Mouse (Mus musculus): ENCODE results near the gene Kctd20. TPM values are rescaled to one million over a fixed set of nuclear protein-coding genes. Genes with fewer than 3 reads are reported as not detected.
"Not testable (repeated sequence)": the region's sequence is repeated elsewhere in the genome, so short reads cannot be mapped to it uniquely, and the experiment has no call there.

The Kctd20 gene
- polyA plus RNA-seq, 1 experiment from 2014 or later = 85.0 TPM

DNA sequence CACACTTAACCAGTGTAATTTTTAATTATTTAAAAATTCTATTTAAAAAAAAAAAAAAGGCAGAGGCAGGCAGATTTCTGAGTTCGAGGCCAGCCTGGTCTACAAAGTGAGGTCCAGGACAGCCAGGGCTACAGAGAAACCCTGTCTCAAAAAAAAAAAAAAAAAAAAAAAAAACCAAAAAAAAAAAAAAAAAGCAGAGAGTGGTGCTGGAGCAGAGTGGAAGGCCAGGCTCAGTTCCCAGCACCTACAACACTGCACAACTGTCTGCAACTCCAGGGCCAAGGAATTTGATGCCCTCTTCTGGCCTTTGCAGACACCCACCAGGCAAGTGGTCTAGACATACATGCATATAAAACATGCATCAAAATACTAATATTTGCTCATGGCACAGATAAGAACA is 41.3 kb downstream of the Kctd20 start:
- H3K36me3 ChIP-seq = peaks cover 59% of the 10 kb centered on the region
- H3K4me3 ChIP-seq; H3K9me3 ChIP-seq; H3K9ac ChIP-seq; H3K4me1 ChIP-seq (replicated peaks); ATAC-seq (ENCODE audit: low FRiP score, low read depth); H3K4me2 ChIP-seq; H3K27me3 ChIP-seq; H3K27ac ChIP-seq (replicated peaks): not testable (repeated sequence)
- 100% methylated on average over 1 of the region's 1 CpGs for WGBS

DNA sequence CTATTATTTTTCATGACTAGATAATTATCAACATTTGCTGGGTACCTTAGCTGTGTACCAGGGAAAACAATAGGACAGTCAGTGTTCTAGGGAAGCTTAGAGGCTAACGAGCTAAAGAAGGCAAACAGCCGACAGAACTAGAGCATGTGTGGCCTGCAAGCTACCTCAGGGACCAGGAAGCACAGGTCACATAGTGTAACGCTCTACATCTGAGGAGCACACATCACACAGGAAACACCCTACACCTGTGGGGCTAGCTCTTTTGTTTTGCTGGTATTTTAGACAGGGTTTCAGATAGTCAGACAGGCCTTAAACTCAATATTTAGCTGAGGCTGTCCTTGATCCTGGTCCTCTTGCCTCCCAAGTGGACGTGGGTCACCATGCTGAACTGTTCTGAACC is 42.9 kb downstream of the Kctd20 start:
- no peaks in the 10 kb centered on the region for H3K27me3 ChIP-seq
- no peak overlapping the region for H3K9ac ChIP-seq
- no peaks in the 10 kb centered on the region for H3K4me1 ChIP-seq (replicated peaks)
- H3K36me3 ChIP-seq = peaks cover 61% of the 10 kb centered on the region
- no peak for ATAC-seq (ENCODE audit: low FRiP score, low read depth)
- no peak overlapping the region for H3K27ac ChIP-seq (replicated peaks)
- WGBS = 93% methylated on average over 4 of the region's 4 CpGs
- H3K4me3 ChIP-seq = no peak overlapping the region
- H3K4me2 ChIP-seq = no peak overlapping the region
- H3K9me3 ChIP-seq = no peaks in the 10 kb centered on the region

- peaks cover 42% of the 10 kb centered on the region for H3K36me3 ChIP-seq
- H3K4me3 ChIP-seq = no peak overlapping the region
- WGBS = 93% methylated on average over 6 of the region's 6 CpGs
These were observed 48.7 kb downstream of the Kctd20 start for GRCm38 (mm10) chr17:29000465-29000864.

DNA sequence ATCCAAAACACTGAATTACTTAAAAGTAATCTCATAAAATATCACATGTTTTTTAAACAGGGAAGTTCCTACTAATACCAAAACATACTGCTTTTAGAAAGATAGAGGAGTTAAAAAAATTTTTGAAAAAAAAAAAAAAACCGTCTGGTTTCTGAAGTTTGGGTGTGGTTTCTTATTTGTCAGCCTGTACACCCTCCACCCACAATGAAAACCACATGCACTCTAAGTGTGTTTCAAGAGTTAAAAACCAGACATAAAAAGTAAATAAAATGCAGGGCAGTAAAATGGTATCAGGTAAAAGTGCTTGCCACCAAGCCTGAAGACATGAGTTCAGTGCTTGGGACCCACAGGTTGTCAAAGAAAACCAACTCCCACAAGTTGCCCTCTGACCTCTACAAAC is 52.0 kb downstream of the Kctd20 start:
- H3K9me3 ChIP-seq = no peaks in the 10 kb centered on the region
- H3K4me3 ChIP-seq = no peak overlapping the region
- H3K27ac ChIP-seq (replicated peaks) = no peak overlapping the region
- no peaks in the 10 kb centered on the region for H3K27me3 ChIP-seq
- no peak overlapping the region for H3K9ac ChIP-seq
- H3K36me3 ChIP-seq = peaks cover 19% of the 10 kb centered on the region
- peaks cover 27% of the 10 kb centered on the region for H3K4me1 ChIP-seq (replicated peaks)
- ATAC-seq (ENCODE audit: low FRiP score, low read depth) = no peak
- 84% methylated on average over 1 of the region's 1 CpGs for WGBS
- H3K4me2 ChIP-seq = no peak overlapping the region

More at GRCm38 (mm10) chr17:29000465-29000864, 48.7 kb downstream of the Kctd20 start:
- no peaks in the 10 kb centered on the region for H3K9me3 ChIP-seq
- ATAC-seq (ENCODE audit: low FRiP score, low read depth) = no peak
- H3K27ac ChIP-seq (replicated peaks) = no peak overlapping the region
- no peak overlapping the region for H3K9ac ChIP-seq
- peaks cover 7% of the 10 kb centered on the region for H3K4me1 ChIP-seq (replicated peaks)
- H3K4me2 ChIP-seq = no peak overlapping the region
- H3K27me3 ChIP-seq = no peaks in the 10 kb centered on the region

DNA sequence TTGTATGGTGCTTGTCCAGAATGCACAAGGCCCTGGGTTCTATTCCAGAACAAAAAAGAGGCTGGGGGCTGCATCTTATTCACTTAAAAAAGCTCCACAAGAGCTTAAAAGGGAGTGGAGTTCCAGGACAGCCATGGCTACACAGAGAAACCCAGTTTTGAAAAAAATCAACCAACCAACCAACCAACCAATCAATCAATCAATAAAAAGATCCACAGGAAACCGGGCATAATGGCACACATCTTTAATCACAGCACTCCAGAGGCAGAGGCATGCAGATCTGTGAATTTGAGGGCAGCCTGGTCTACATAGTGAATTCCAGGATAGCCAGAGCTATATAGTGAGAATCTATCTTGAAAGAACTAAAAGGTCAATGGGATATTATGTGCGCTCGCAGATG is 53.3 kb downstream of the Kctd20 start:
- Histone ChIP-seq H3K4me3 (no peak overlapping the region), H3K9me3 (no peaks in the 10 kb centered on the region), H3K27me3 (no peaks in the 10 kb centered on the region), H3K4me2 (peak overlapping the region; percentile 19; the same call in 1 of the 2 replicates), H3K36me3 (peaks cover 9% of the 10 kb centered on the region), H3K27ac (replicated peaks) (no peak overlapping the region), H3K4me1 (replicated peaks) (peaks cover 27% of the 10 kb centered on the region), H3K9ac (no peak overlapping the region)
- 87% methylated on average over 3 of the region's 3 CpGs for WGBS
- ATAC-seq (ENCODE audit: low FRiP score, low read depth) = no peak

GRCm38 (mm10) chr17:29006812-29007211 is 55.1 kb downstream of the Kctd20 start:
- peak overlapping the region; percentile 97 for H3K4me3 ChIP-seq
- no peaks in the 10 kb centered on the region for H3K27me3 ChIP-seq
- WGBS = 8% methylated on average over 7 of the region's 7 CpGs
- peak overlapping the region; percentile 83 for H3K4me2 ChIP-seq
- H3K9ac ChIP-seq = peak overlapping the region; percentile 93
- peaks cover 27% of the 10 kb centered on the region for H3K4me1 ChIP-seq (replicated peaks)
- no peaks in the 10 kb centered on the region for H3K36me3 ChIP-seq
- no peak for ATAC-seq (ENCODE audit: low FRiP score, low read depth)
- no peaks in the 10 kb centered on the region for H3K9me3 ChIP-seq
- H3K27ac ChIP-seq (replicated peaks) = peak overlapping the region; percentile 86

DNA sequence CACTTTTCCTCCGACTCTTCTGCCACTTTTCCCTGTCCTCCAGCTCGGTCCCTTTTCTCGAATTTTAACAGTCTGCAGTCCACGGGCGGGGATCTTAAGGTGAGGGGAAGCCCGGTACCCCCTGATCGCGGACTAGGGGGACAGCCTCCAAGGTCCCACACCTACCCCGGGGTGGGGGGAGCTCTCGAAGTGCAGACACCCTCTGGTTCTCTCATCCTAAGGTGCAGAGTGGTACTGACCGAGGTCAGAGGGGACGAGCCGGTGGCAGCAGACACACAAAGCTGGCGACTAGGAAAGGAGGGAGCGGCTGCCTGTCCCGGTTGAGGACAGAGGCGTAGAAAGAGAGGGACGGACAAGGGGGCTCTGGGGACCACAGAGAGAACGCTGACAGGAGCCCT is 55.5 kb downstream of the Kctd20 start:
- Histone ChIP-seq H3K4me2 (peak overlapping the region; percentile 83), H3K27ac (replicated peaks) (peak overlapping the region; percentile 86), H3K9ac (peak overlapping the region; percentile 93), H3K9me3 (no peaks in the 10 kb centered on the region), H3K4me1 (replicated peaks) (peaks cover 27% of the 10 kb centered on the region), H3K4me3 (peak overlapping the region; percentile 97), H3K27me3 (no peaks in the 10 kb centered on the region), H3K36me3 (no peaks in the 10 kb centered on the region)
- ATAC-seq (ENCODE audit: low FRiP score, low read depth) = no peak; the same call in none of the 2 replicates
- WGBS = 0% methylated on average over 19 of the region's 19 CpGs

DNA sequence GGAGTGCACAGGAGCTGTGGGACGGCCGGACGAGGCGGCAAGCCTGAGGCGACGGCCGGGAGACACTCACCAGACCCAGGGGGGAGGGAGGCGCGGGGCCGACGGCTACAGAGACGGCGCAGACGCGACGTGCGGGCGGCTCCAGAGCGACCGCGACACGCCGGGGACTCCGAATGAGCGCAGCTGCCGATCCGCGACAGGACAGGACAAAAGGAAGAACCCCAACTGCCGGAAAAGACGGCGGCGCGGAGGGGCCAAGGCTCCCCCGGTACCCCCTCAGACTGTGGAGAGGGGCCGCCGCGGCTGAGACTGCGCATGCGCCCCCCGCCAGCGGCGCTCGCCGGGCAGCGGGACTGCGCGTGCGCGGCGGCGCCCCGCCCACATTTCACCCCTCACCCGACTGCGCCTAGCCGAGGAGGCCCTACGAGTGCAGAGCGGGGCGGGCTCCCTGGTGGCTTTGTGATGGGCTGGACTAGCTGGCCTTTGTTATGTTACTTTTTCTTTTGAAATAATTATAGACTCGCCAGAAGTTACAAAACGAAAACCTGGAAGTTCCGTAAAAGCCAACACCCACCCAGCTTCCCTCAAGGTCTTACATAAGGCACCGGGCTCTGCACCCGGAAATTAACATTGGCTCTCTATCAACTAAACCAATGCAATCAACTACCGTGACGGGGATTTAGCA is 56.0 kb downstream of the Kctd20 start, which contains the start of gene Stk38:
Gene Stk38, minus strand, starts transcription at position 355 of the 685 bp plus-strand sequence.
- WGBS = under 1% methylated on average over 52 of the region's 65 CpGs
- H3K4me1 ChIP-seq (replicated peaks) = peaks cover 27% of the 10 kb centered on the region

DNA sequence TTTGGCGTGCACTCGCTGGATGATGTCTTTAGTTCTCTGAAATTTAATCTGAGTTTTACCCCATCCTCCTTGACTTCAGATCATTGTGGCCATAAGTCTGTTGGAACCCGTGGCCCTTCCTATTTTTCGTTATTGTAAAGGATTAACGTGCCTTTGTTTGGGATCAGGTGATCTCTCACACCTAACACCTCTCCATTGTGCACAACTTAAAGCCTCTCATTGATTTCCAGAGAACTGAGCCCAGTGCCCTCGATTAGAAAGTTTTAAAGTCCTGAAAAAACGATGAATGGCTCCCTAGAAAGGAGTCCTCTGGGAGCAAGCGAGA is 56.5 kb downstream of the Kctd20 start:
- Histone ChIP-seq H3K27me3 (no peaks in the 10 kb centered on the region), H3K4me2 (peak overlapping the region; percentile 83), H3K27ac (replicated peaks) (peak overlapping the region; percentile 86), H3K9ac (peak overlapping the region; percentile 93; the same call in 1 of the 2 replicates), H3K36me3 (no peaks in the 10 kb centered on the region), H3K9me3 (no peaks in the 10 kb centered on the region), H3K4me3 (peak overlapping the region; percentile 97), H3K4me1 (replicated peaks) (peaks cover 27% of the 10 kb centered on the region)
- WGBS = 12% methylated on average over 8 of the region's 8 CpGs
- ATAC-seq (ENCODE audit: low FRiP score, low read depth) = no peak

More for the DNA sequence above, 56.0 kb downstream of the Kctd20 start, which contains the start of gene Stk38:
- H3K36me3 ChIP-seq = no peaks in the 10 kb centered on the region
- peak within 1 kb of the TSS; percentile 83 for H3K4me2 ChIP-seq
- peak within 1 kb of the TSS; percentile 93 for H3K9ac ChIP-seq
- no peaks in the 10 kb centered on the region for H3K9me3 ChIP-seq
- peak within 1 kb of the TSS; percentile 86 for H3K27ac ChIP-seq (replicated peaks)
- H3K27me3 ChIP-seq = no peaks in the 10 kb centered on the region
- peak within 1 kb of the TSS; percentile 97 for H3K4me3 ChIP-seq
- ATAC-seq (ENCODE audit: low FRiP score, low read depth) = peak; percentile 93

GRCm38 (mm10) chr17:29009181-29009580 is 57.4 kb downstream of the Kctd20 start:
- WGBS = 93% methylated on average over 4 of the region's 4 CpGs
- peaks cover 27% of the 10 kb centered on the region for H3K4me1 ChIP-seq (replicated peaks)
- no peaks in the 10 kb centered on the region for H3K36me3 ChIP-seq
- H3K4me2 ChIP-seq = no peak overlapping the region
- H3K27ac ChIP-seq (replicated peaks) = no peak overlapping the region
- H3K9me3 ChIP-seq = no peaks in the 10 kb centered on the region
- no peak overlapping the region for H3K9ac ChIP-seq
- H3K27me3 ChIP-seq = no peaks in the 10 kb centered on the region
- ATAC-seq (ENCODE audit: low FRiP score, low read depth) = no peak
- no peak overlapping the region for H3K4me3 ChIP-seq

GRCm38 (mm10) chr17:29014235-29014634 is 62.5 kb downstream of the Kctd20 start:
- no peaks in the 10 kb centered on the region for H3K36me3 ChIP-seq

DNA sequence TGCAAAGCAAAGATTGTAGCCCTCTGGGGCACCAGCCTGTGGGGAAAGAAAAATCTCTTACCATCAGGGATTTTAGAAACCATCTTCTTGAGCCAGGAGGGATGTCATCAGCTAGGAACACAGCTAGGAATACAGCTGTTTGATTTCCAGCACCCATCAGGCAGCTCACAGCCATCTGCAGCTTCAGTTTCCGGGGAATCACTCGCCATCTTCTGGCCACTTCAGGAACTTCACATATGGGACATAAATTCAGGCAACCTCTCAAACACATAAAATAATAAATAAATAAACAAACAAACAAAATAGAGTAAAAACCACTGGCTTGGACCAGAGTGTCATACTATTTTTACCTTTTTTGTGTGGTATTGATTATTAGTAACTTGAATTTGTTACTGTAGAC is 63.9 kb downstream of the Kctd20 start:
- Histone ChIP-seq H3K9ac (no peak overlapping the region), H3K4me2 (no peak overlapping the region), H3K27ac (replicated peaks) (no peak overlapping the region), H3K4me3 (no peak overlapping the region), H3K9me3 (no peaks in the 10 kb centered on the region), H3K27me3 (no peaks in the 10 kb centered on the region), H3K36me3 (no peaks in the 10 kb centered on the region), H3K4me1 (replicated peaks) (no peaks in the 10 kb centered on the region)
- WGBS = 20% methylated on average over 2 of the region's 2 CpGs
- no peak for ATAC-seq (ENCODE audit: low FRiP score, low read depth)

More at GRCm38 (mm10) chr17:29014235-29014634, 62.5 kb downstream of the Kctd20 start:
- Histone ChIP-seq H3K9me3 (no peaks in the 10 kb centered on the region), H3K27me3 (no peaks in the 10 kb centered on the region), H3K27ac (replicated peaks) (no peak overlapping the region), H3K9ac (no peak overlapping the region), H3K4me2 (no peak overlapping the region), H3K4me3 (no peak overlapping the region), H3K4me1 (replicated peaks) (no peaks in the 10 kb centered on the region)
- no peak for ATAC-seq (ENCODE audit: low FRiP score, low read depth)

DNA sequence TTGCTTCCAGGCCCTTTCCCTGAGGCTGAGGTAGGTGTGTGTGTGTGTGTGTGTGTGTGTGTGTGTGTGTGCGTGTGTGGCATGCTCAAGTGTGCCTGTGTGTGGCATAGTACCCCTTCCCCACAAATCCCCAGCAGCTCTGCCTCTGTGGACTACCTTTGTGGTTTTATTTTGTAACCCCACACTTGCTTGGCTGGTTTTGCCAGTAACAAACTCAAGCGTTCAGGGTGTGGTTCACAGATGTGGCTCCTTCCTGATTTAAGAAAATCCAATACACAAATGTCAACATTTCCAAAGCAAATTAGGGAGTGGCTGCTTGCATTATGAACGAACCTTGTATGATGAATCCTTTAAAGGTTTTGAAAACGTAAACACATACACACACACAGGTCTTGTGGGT is 65.0 kb downstream of the Kctd20 start:
- no peaks in the 10 kb centered on the region for H3K4me1 ChIP-seq (replicated peaks)
- ATAC-seq (ENCODE audit: low FRiP score, low read depth) = no peak
- H3K9ac ChIP-seq = no peak overlapping the region
- 89% methylated on average over 4 of the region's 4 CpGs for WGBS
- H3K27ac ChIP-seq (replicated peaks) = no peak overlapping the region
- H3K27me3 ChIP-seq = no peaks in the 10 kb centered on the region
- no peak overlapping the region for H3K4me3 ChIP-seq
- H3K4me2 ChIP-seq = no peak overlapping the region
- no peaks in the 10 kb centered on the region for H3K36me3 ChIP-seq
- no peaks in the 10 kb centered on the region for H3K9me3 ChIP-seq
